Mouse (Mus musculus): ENCODE data around the gene Urah.

Urah gene

GRCm38 (mm10) chr7:140874224-140874623 is 39.4 kb downstream of the Urah start:
- DNase-seq (ENCODE audit: low read depth, low spot score), result no peak

GRCm38 (mm10) chr7:140877364-140877763 is 42.5 kb downstream of the Urah start:
- no peak for DNase-seq (ENCODE audit: low read depth, low spot score)

GRCm38 (mm10) chr7:140879355-140879754 is 44.5 kb downstream of the Urah start:
- DNase-seq (ENCODE audit: low read depth, low spot score), result no peak

GRCm38 (mm10) chr7:140880419-140880818 is 45.6 kb downstream of the Urah start:
- DNase-seq (ENCODE audit: low read depth, low spot score), result no peak

GRCm38 (mm10) chr7:140880865-140881515 is 46.2 kb downstream of the Urah start:
- peak; percentile 63 for DNase-seq (ENCODE audit: low read depth, low spot score)

- DNase-seq (ENCODE audit: low read depth, low spot score), result peak; percentile 97
Observed at GRCm38 (mm10) chr7:140881696-140882468, 47.1 kb downstream of the Urah start, which contains the start of the genes Psmd13 and Sirt3. Gene Psmd13 (plus strand): TSS chr7:140881968. Gene Sirt3 (minus strand): TSS chr7:140882309.

GRCm38 (mm10) chr7:140882469-140882803 is 47.6 kb downstream of the Urah start:
- no peak for DNase-seq (ENCODE audit: low read depth, low spot score)

All from R1 (cell line).